Comparison of ENCODE assay signal across 19 mouse cellular contexts in genomic region chr15:26021721-26022120, GRCm38 (mm10). TPM values are rescaled to one million over a fixed set of nuclear protein-coding genes. Genes with fewer than 3 reads are reported as not detected.
DNase-seq lines count a peak whose midpoint lies in the region; ATAC-seq lines count a peak whose summit lies in the region.
"Had no signal": no experiment of that assay in that cellular context is flagged by ENCODE, and none has a peak within 500 bp of the region (broad histone marks: within the 10 kb centered on the region; RNA-seq: fewer than 3 reads in every experiment).

No protein-coding gene starts in this region.

- H3K4me3 ChIP-seq in kidney, embryonic 16.5 days (ENCODE audit: low read length) = no peak overlapping the region
- H3K4me3 ChIP-seq in forebrain, embryonic 15.5 days = no peak overlapping the region
- no peak overlapping the region for H3K4me3 ChIP-seq in neural tube, embryonic 13.5 days
- H3K4me3 ChIP-seq: heart, embryonic 12.5 days; limb, embryonic 10.5 days had no signal

- WGBS in kidney, embryonic 16.5 days = 31% methylated on average over 8 of the region's 8 CpGs
- 14% methylated on average over 8 of the region's 8 CpGs for WGBS in forebrain, embryonic 15.5 days
- WGBS in neural tube, embryonic 13.5 days = 12% methylated on average over 8 of the region's 8 CpGs

- no peaks in the 10 kb centered on the region for H3K36me3 ChIP-seq in kidney, embryonic 16.5 days (ENCODE audit: insufficient read depth, low read length)
- no peaks in the 10 kb centered on the region for H3K36me3 ChIP-seq in forebrain, embryonic 15.5 days
- H3K36me3 ChIP-seq in neural tube, embryonic 13.5 days = no peaks in the 10 kb centered on the region
- H3K36me3 ChIP-seq: heart, embryonic 12.5 days; limb, embryonic 10.5 days had no signal

- H3K9me3 ChIP-seq in kidney, embryonic 16.5 days (ENCODE audit: low read length) = no peaks in the 10 kb centered on the region
- H3K9me3 ChIP-seq in forebrain, embryonic 15.5 days = no peaks in the 10 kb centered on the region
- H3K9me3 ChIP-seq in neural tube, embryonic 13.5 days = no peaks in the 10 kb centered on the region
- H3K9me3 ChIP-seq: heart, embryonic 12.5 days; limb, embryonic 10.5 days had no signal

- DNase-seq in cerebellum, postnatal 10 days = peak; percentile 15 to 18
- DNase-seq in cerebellum, adult 8-10 months = no peak
- DNase-seq in kidney, adult 11 months = no peak
- DNase-seq in adrenal gland, postnatal 14 days = no peak
- no peak for DNase-seq in spleen, adult 12 weeks (ENCODE audit: low spot score)
- DNase-seq: cerebellum, adult 18-20 months; gastrocnemius, postnatal 10 days; kidney, adult 9 months; lung, postnatal 10 days; spleen, adult 18-20 months; thymus, postnatal 4 days had no signal

- H3K27me3 ChIP-seq in kidney, embryonic 16.5 days (ENCODE audit: insufficient read depth, low read length) = no peaks in the 10 kb centered on the region
- no peaks in the 10 kb centered on the region for H3K27me3 ChIP-seq in forebrain, embryonic 15.5 days
- H3K27me3 ChIP-seq in neural tube, embryonic 13.5 days = peaks cover 3% of the 10 kb centered on the region
- H3K27me3 ChIP-seq: heart, embryonic 12.5 days had no signal

- peaks cover 11% of the 10 kb centered on the region; the same call in 1 of the 2 replicates for H3K4me1 ChIP-seq in kidney, embryonic 16.5 days (ENCODE audit: insufficient read depth, low read length)
- H3K4me1 ChIP-seq in forebrain, embryonic 15.5 days = 0 out of 2 replicates have a peak, but pooled peaks cover 8% of the 10 kb centered on the region
- H3K4me1 ChIP-seq in neural tube, embryonic 13.5 days (replicated peaks) = peaks cover 11% of the 10 kb centered on the region
- H3K4me1 ChIP-seq: heart, embryonic 12.5 days had no signal

- H3K9ac ChIP-seq in kidney, embryonic 16.5 days (replicated peaks; ENCODE audit: low read length) = no peak overlapping the region
- no peak overlapping the region for H3K9ac ChIP-seq in forebrain, embryonic 15.5 days (replicated peaks)
- H3K9ac ChIP-seq in neural tube, embryonic 13.5 days = no peak overlapping the region
- H3K9ac ChIP-seq: heart, embryonic 12.5 days; liver, embryonic 14.5 days had no signal

- peak; percentile 75 for ATAC-seq in kidney, embryonic 16.5 days (ENCODE audit: low FRiP score, low TSS enrichment)
- peak; percentile 92 for ATAC-seq in forebrain, embryonic 15.5 days (replicated peaks)
- ATAC-seq in neural tube, embryonic 13.5 days (ENCODE audit: low read depth) = peak; percentile 76
- ATAC-seq: Patski had no signal

- H3K4me2 ChIP-seq in kidney, embryonic 16.5 days (replicated peaks; ENCODE audit: low read depth, low read length) = no peak overlapping the region
- no peak overlapping the region for H3K4me2 ChIP-seq in forebrain, embryonic 15.5 days (replicated peaks)
- no peak overlapping the region for H3K4me2 ChIP-seq in neural tube, embryonic 13.5 days
- H3K4me2 ChIP-seq: heart, embryonic 12.5 days; midbrain, embryonic 11.5 days had no signal

- no peak overlapping the region for H3K27ac ChIP-seq in kidney, embryonic 16.5 days (ENCODE audit: low read length)
- no peak overlapping the region for H3K27ac ChIP-seq in forebrain, embryonic 15.5 days (replicated peaks)
- H3K27ac ChIP-seq in neural tube, embryonic 13.5 days (replicated peaks) = no peak overlapping the region
- H3K27ac ChIP-seq: limb, embryonic 10.5 days; liver, embryonic 14.5 days had no signal

RNA-seq across cellular contexts. Expression of gene Zfp622, which starts 37.6 kb away (rescaled TPM):
- 27.6 and 28.1 TPM in 2 replicates for polyA plus RNA-seq in kidney, embryonic 16.5 days (2015; fragmentation: Nextera tagmentation; extraction: Ambion mirVana)
- polyA plus RNA-seq in forebrain, embryonic 15.5 days (2015; fragmentation: Nextera tagmentation; extraction: Ambion mirVana) = 33.5 and 37.7 TPM in 2 replicates
- 36.9 and 38.7 TPM in 2 replicates for polyA plus RNA-seq in neural tube, embryonic 13.5 days (2015; fragmentation: Nextera tagmentation; extraction: Ambion mirVana)
- total RNA-seq in adrenal gland, postnatal 14 days (2021) = 33.2 and 35.1 TPM in 2 replicates

Comparison
In these comparisons a context has a peak if more than half of its experiments do, and no peak if none do; other contexts are left out.
1. DNase-seq: peak in cerebellum, postnatal 10 days (2 of 2); none in cerebellum, adult 8-10 months (single experiment), kidney, adult 11 months (single experiment), adrenal gland, postnatal 14 days (single experiment) and spleen, adult 12 weeks (single experiment).
2. Peak in every context shown above with its lines, with median percentiles within 50 percentile points of each other: ATAC-seq.